Mouse (Mus musculus) testis, adult 2 months (tissue): ENCODE measurements at regions not wholly inside any gene's neighbourhood (a gene's known extent, or its start where the extent isn't known, plus 50 kb on each side); places are given as distances from the start of the nearest gene placed in this dataset.

Experiments
- H3K27ac ChIP-seq: fragments of 200-500 bp; 2 replicates; pipeline ENCODE4 v1.5.1; 2012; ENCODE audit warnings: low read depth, low read length; ENCODE audit not compliant: control insufficient read depth, insufficient read depth
- H3K27me3 ChIP-seq: fragments of 200-500 bp; 2 replicates; pipeline ENCODE4 v1.6.1; 2012; ENCODE audit warnings: mild to moderate bottlenecking, low read length, moderate library complexity; ENCODE audit not compliant: control insufficient read depth, insufficient read depth
- H3K36me3 ChIP-seq: fragments of 200-500 bp; 2 replicates; pipeline ENCODE4 v1.6.1; 2012; ENCODE audit warnings: mild to moderate bottlenecking, low read length; ENCODE audit not compliant: control insufficient read depth, insufficient read depth
- H3K4me1 ChIP-seq: fragments of 200-500 bp; 2 replicates; pipeline ENCODE4 v1.6.1; 2012; ENCODE audit warnings: low read length; ENCODE audit not compliant: control insufficient read depth, insufficient read depth
- H3K4me3 ChIP-seq: fragments of 200-500 bp; 2 replicates; pipeline ENCODE4 v1.5.1; 2012; ENCODE audit warnings: low read depth, mild to moderate bottlenecking, low read length, moderate library complexity, mixed read lengths; ENCODE audit not compliant: control insufficient read depth
- CTCF ChIP-seq: fragments of 200-500 bp; IDR thresholded peaks from 2 replicates; pipeline ENCODE4 v1.5.1; 2012; ENCODE audit warnings: low read depth, mild to moderate bottlenecking, inconsistent platforms, low read length, moderate library complexity; ENCODE audit not compliant: control insufficient read depth, insufficient read depth, insufficient replicate concordance
- POLR2A ChIP-seq: fragments of 200-500 bp; IDR thresholded peaks from 2 replicates; pipeline ENCODE4 v1.6.1; 2012; ENCODE audit warnings: low read depth, mild to moderate bottlenecking, inconsistent platforms, low read length, moderate library complexity; ENCODE audit not compliant: control insufficient read depth

DNA sequence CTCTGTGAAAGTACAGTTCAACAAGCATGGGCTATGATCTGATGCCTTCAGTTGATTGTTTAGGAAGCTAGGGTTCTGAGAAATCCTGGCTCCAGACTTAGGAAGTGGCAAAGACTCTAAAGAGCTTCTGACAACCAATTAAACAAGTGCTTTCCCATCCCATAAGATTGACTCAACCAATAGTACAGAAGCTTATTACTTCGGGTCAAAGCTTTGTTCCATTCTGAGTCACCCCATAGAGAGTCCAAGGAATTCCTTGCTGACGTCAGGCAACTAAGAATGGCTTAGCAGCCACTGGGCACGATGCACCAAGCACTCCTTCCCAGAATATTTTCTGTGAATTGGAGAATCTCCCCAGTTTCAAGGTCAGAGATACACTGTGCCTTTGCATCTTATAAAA, 59.0 kb upstream of the Ntm start:
- TF ChIP-seq CTCF = no peak
- no peak for TF ChIP-seq POLR2A
- no peaks in the 10 kb centered on the region for H3K36me3 ChIP-seq
- no peaks in the 10 kb centered on the region for H3K27me3 ChIP-seq
- no peaks in the 10 kb centered on the region for H3K4me1 ChIP-seq
- no peak overlapping the region for H3K27ac ChIP-seq
- no peak overlapping the region for H3K4me3 ChIP-seq

DNA sequence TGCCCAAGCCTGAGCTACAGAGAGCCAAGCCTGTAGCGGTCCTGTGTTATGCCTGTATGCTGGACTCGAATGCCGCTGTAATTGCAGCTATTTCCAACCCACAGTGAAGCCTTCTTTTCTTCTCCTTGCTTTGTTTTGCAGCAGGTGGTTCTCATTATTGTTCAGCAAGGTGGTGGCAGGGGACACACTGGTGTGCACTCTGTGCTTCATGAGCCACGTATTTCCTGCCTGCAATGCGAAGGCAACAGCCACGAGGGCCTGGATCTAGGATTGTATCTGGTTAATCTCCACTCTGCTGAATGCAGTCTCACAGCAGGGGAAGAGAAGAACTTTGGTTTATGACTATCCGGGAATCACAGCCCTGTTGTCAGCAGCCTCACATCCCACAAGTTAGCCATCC, 62.3 kb upstream of the Ntm start:
- Histone ChIP-seq H3K36me3 (no peaks in the 10 kb centered on the region), H3K4me1 (no peaks in the 10 kb centered on the region), H3K27ac (no peak overlapping the region), H3K27me3 (no peaks in the 10 kb centered on the region), H3K4me3 (no peak overlapping the region)
- TF ChIP-seq POLR2A (no peak), CTCF (no peak)

DNA sequence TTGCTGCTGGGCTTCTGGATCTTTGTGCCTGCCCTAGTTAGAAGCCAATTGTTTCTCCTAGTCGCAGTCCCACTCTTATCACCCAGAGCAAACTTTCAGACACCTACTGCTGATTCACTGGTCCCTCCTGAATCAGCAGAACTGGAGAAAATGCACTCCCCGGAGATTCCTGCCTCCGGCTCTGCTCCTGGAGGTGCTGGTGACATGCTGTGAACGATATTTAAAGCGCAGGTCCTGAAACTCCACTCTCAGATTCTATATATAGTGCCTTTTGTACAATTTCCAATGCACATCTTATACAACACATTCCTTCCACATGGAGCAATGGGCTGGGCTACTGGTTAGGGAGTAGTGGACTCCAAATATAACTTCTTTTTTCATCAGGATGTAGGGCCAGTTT, 64.0 kb upstream of the Ntm start:
- H3K27me3 ChIP-seq = no peaks in the 10 kb centered on the region
- H3K36me3 ChIP-seq = no peaks in the 10 kb centered on the region
- TF ChIP-seq CTCF (no peak), POLR2A (no peak)
- H3K4me3 ChIP-seq = no peak overlapping the region
- no peaks in the 10 kb centered on the region for H3K4me1 ChIP-seq
- no peak overlapping the region for H3K27ac ChIP-seq

DNA sequence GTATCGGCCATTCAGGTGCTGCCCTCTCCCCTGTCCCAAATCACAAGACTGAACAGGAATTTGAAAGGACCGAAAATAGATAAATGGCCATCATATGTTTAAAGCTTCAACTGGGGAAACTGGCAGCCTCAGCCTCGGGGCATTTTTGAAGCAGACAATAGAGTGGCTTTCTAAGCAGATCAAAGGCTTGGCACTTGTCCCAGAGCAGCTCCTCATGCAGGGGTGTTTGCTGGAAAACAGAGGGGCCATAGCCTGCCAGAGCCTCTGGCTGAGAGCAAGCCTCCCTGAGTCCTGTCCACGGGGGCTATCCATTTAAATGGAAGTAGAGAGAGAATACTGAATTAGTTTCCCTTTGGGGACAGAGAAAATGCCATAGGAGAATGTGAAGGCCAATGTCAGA, 77.5 kb upstream of the Ntm start:
- Histone ChIP-seq H3K36me3 (no peaks in the 10 kb centered on the region), H3K27me3 (no peaks in the 10 kb centered on the region), H3K4me1 (no peaks in the 10 kb centered on the region), H3K27ac (no peak overlapping the region), H3K4me3 (no peak overlapping the region)
- TF ChIP-seq POLR2A = no peak
- TF ChIP-seq CTCF = no peak

DNA sequence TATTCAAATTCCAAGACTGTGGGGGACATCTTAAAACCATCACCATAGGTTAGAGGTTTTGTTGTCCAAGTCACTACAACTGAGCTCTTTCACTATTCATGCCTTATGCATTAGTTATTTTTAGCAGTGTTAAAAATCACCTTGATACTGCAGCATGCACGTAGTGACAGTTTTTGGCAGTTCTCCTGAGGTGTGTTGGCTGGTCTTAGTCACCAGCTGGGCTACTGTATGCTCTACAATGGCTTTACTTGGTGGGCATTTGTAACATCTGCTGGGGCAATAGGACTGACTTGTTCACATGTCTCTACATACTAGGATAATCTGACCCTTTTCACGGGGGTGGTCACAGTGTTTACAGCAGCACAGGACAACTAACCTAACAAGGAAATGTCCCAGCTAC, 101.6 kb upstream of the Ntm start:
- no peak overlapping the region for H3K27ac ChIP-seq
- no peak for TF ChIP-seq CTCF
- TF ChIP-seq POLR2A = no peak
- no peaks in the 10 kb centered on the region for H3K4me1 ChIP-seq
- H3K27me3 ChIP-seq = no peaks in the 10 kb centered on the region
- no peak overlapping the region for H3K4me3 ChIP-seq
- no peaks in the 10 kb centered on the region for H3K36me3 ChIP-seq

DNA sequence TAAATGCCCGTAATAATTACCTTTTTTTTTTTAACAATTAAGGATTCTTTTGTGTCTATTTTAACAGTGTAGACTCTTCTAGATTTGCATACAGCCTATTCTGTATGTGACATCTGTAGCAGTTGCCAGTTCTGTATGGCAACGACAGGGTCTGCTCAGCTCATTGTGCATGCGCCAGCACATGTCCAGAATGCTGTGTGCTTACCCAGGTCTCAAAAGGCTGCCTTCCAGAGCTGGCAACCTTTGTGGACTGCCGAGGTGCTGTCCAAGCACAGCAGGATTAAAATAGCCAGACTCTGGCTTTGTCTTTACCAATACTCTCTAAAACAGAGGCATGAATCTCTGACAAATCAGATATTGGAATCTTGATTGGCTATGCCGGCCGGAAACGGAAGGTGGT, 105.0 kb upstream of the Ntm start:
- TF ChIP-seq CTCF (no peak), POLR2A (no peak)
- Histone ChIP-seq H3K4me1 (no peaks in the 10 kb centered on the region), H3K27me3 (no peaks in the 10 kb centered on the region), H3K27ac (no peak overlapping the region), H3K36me3 (no peaks in the 10 kb centered on the region), H3K4me3 (no peak overlapping the region)

DNA sequence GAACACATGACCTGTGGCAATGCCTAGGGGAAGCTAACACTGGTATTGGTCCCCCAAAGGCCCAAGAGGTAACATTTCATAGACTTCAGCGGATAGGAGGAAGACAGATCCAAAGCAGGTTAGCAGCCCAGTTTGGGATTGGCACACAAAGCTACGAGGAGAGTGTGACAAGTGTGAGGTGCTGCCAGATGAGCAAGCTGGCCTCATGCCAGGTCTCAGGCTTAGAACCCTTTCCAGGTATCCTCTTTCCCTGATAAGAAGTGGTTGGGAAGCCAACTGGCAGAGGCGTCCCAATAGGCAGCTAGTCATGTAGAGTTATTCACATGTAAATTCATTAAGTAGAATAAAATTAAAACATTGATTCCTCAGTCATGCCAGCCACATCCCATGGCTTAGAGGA, 112.3 kb upstream of the Ntm start:
- H3K27me3 ChIP-seq = no peaks in the 10 kb centered on the region
- H3K4me3 ChIP-seq = no peak overlapping the region
- H3K4me1 ChIP-seq = no peaks in the 10 kb centered on the region
- no peaks in the 10 kb centered on the region for H3K36me3 ChIP-seq
- TF ChIP-seq POLR2A = no peak
- no peak for TF ChIP-seq CTCF
- no peak overlapping the region for H3K27ac ChIP-seq

DNA sequence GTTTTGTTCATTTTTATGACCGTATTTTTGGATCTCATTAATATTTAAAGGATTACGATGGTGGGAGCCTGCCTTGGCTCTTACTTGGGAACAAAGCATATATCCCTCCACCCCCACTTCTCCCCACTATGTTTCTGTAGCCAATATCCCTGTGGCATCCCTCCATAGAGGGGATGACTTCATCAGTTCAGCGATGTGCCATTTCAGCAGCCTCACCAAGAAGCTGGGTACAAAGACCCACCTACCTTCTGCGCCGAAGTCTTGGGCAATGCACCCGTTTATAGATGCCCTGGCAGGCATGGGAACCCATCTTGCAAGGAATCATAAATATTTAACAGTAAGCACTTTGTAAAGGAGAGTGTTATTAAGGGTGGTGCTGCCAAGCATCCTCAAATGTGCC, 113.1 kb upstream of the Ntm start:
- Histone ChIP-seq H3K27me3 (no peaks in the 10 kb centered on the region), H3K4me3 (no peak overlapping the region), H3K36me3 (no peaks in the 10 kb centered on the region), H3K4me1 (no peaks in the 10 kb centered on the region), H3K27ac (no peak overlapping the region)
- TF ChIP-seq CTCF (no peak), POLR2A (no peak)
